Mouse (Mus musculus): ENCODE measurements at regions not wholly inside any gene's neighbourhood (a gene's known extent, or its start where the extent isn't known, plus 50 kb on each side); places are given as distances from the start of the nearest gene placed in this dataset.

DNA sequence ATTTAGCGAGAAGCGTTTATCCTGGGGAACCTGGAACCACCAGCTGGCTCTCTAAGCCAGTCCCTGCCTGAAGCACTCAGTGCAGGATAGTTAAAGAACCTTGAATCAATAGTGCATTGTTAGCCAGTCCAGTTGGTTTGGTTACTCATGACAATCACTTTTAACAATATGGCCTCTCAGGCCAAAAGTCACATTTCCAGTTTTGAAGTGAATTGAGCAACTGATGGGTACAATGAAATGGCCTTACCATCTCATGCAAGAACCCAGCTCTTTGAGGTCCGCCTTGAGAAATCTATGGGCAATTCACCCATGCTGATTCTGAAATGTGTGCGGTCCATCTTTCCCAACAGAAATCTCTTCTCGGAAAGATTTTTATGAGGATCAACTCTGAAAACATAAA is 77.0 kb upstream of the Tmc1 start:
- no peak for DNase-seq (ENCODE audit: low spot score in 2 of 2)

DNA sequence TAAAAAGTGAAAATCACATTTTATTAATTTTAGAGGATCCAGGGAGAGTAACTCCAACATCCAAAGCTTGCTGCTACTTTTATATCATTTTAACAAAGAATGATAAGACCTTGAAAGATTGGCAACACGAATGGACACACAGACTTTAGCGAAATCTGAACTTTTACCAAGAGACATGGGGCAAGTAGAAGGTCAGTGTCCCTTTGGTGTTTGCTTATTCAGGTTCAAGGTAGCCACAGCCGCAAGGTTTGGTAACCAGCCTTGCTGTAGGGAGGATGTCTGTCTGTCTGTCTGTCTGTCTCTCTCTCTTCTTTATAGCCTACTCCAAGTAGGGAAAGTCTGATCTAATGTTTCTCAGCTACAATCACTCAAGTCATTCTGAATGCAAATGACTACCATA is 75.0 kb upstream of the Tmc1 start:
- DNase-seq (ENCODE audit: low spot score in 2 of 2): no peak

DNA sequence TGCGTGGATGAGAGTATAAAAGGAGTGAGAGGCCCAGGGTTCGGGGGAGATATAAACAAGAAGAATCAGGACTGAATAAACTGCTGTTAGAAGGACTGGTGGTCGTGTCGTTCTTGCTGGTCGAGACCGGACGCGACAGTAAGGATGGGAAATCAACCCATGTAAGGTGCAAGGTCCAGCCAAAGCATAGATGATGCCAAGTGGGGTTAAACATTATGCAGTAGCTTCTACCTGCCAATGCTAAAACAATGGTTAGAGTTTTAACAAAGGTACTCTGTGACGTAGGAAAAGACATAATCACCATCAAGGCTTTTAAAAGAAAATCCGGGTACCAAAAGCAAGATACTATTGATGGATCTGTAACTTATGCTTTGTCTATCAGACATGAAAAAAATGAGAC is 58.4 kb upstream of the Tmc1 start:
- no peak for DNase-seq (ENCODE audit: low spot score in 2 of 2)

DNA sequence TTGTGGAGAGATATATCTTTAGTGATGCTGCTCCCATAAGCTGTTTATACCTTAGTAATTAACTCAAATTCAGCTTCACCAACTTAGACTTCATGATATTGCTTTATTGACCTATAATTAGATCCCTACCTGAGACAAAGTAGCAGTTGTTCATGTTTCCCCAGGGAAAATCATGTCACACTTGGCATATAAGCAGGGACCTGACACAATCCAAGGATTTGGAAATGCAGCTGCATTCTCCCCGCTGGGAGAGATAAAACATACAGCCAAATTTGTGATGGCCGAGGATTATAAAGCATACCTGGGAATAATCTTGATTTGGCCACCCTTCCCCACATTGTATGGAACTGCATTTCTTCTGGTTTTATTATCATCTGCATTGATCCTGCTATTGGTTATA is 55.6 kb upstream of the Tmc1 start:
- DNase-seq (ENCODE audit: low spot score in 2 of 2): no peak

DNA sequence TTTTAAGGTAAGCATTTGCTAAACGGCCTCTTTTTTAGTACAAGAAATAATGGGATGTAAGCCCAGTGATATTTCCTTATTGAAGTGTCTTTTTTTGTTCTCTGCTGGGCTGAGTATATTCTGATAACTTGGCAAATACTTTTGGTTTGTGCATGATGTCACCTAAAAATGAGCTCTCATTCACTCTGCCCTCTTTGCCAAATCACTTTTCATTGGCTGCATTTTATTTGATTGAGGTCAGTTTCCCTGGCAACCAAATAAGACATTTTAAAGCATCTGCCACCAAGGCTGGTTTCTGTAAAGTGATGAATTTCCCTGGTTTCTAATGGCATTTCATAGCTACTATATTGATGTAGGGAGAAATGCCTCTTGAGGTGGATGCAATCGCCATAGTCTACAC is 50.4 kb upstream of the Tmc1 start:
- DNase-seq (ENCODE audit: low spot score in 2 of 2): no peak

All from adrenal gland, adult 18-20 months (tissue).